Comparison of ENCODE assay signal across 9 mouse cellular contexts in genomic region chr9:103212654-103213420, GRCm38 (mm10). TPM values are rescaled to one million over a fixed set of nuclear protein-coding genes. Genes with fewer than 3 reads are reported as not detected.
A peak's percentile ranks its signal among the peaks of the same experiment; 100 is the strongest.
DNase-seq lines count a peak whose midpoint lies in the region; ATAC-seq and TF ChIP-seq lines count a peak whose summit lies in the region.
"Had no signal": no experiment of that assay in that cellular context is flagged by ENCODE, and none has a peak within 500 bp of the region (broad histone marks: within the 10 kb centered on the region; RNA-seq: fewer than 3 reads in every experiment).

No protein-coding gene starts in this region.

- ATAC-seq in kidney, embryonic 15.5 days (replicated peaks; ENCODE audit: low FRiP score) = no peak
- ATAC-seq in heart, postnatal 0 days (ENCODE audit: insufficient read depth, low read depth) = no peak
- no peak; the same call in 1 of the 2 replicates for ATAC-seq in lung, postnatal 0 days
- ATAC-seq: forebrain, embryonic 13.5 days had no signal

- intact Hi-C loops in left cerebral cortex, postnatal 36 days (cut with DNase I) = no loop called here

- no peaks in the 10 kb centered on the region for H3K36me3 ChIP-seq in kidney, embryonic 15.5 days
- H3K36me3 ChIP-seq in heart, postnatal 0 days (replicated peaks; ENCODE audit: control insufficient read depth, insufficient read depth, low read length) = no peaks in the 10 kb centered on the region
- H3K36me3 ChIP-seq in lung, postnatal 0 days (ENCODE audit: insufficient read depth, low read length) = no peaks in the 10 kb centered on the region

- TF ChIP-seq EP300 in heart, postnatal 0 days (IDR thresholded peaks at IDR 0.05; ENCODE audit: low read depth) = no peak
- TF ChIP-seq EP300 in lung, postnatal 0 days (IDR thresholded peaks at IDR 0.05) = no peak

- H3K9ac ChIP-seq in kidney, embryonic 15.5 days = no peak overlapping the region
- H3K9ac ChIP-seq in heart, postnatal 0 days (replicated peaks; ENCODE audit: low read depth, low read length) = no peak overlapping the region
- no peak overlapping the region for H3K9ac ChIP-seq in lung, postnatal 0 days (replicated peaks; ENCODE audit: low read depth)
- H3K9ac ChIP-seq: forebrain, embryonic 13.5 days had no signal

- no peak for DNase-seq in kidney, adult 11 months
- DNase-seq in brain, adult 2 months (ENCODE audit: low read depth, low spot score) = peak; percentile 56
- DNase-seq in heart, postnatal 0 days (ENCODE audit: low spot score) = peak; percentile 35
- peak; percentile 73 for DNase-seq in lung, postnatal 0 days (ENCODE audit: low spot score)
- no peak for DNase-seq in spleen, postnatal 14 days (ENCODE audit: low spot score in 2 of 2)
- DNase-seq in left cerebral cortex, postnatal 36 days (ENCODE audit: low spot score in 2 of 2) = no peak
- DNase-seq: cerebellum, adult 2 months had no signal

- peak overlapping the region; percentile 56 for H3K4me2 ChIP-seq in kidney, embryonic 15.5 days
- H3K4me2 ChIP-seq in heart, postnatal 0 days (ENCODE audit: low read depth, low read length) = peak overlapping the region; percentile 56
- peak overlapping the region; percentile 39 for H3K4me2 ChIP-seq in lung, postnatal 0 days (replicated peaks; ENCODE audit: low read depth, low read length)
- H3K4me2 ChIP-seq: forebrain, embryonic 13.5 days had no signal

- 0 out of 2 replicates have a peak, but pooled peaks cover 3% of the 10 kb centered on the region for H3K4me1 ChIP-seq in kidney, embryonic 15.5 days
- H3K4me1 ChIP-seq in heart, postnatal 0 days (ENCODE audit: control insufficient read depth, insufficient read depth) = 0 out of 2 replicates have a peak, but pooled peaks cover 6% of the 10 kb centered on the region
- no peaks in the 10 kb centered on the region for H3K4me1 ChIP-seq in lung, postnatal 0 days (ENCODE audit: insufficient read depth, low read depth, low read length)

- H3K27ac ChIP-seq in kidney, embryonic 15.5 days = no peak overlapping the region
- no peak overlapping the region for H3K27ac ChIP-seq in heart, postnatal 0 days (ENCODE audit: low read depth)
- no peak overlapping the region for H3K27ac ChIP-seq in lung, postnatal 0 days (ENCODE audit: low read length)
- H3K27ac ChIP-seq: forebrain, embryonic 13.5 days had no signal

- peak overlapping the region; percentile 36 for H3K4me3 ChIP-seq in kidney, embryonic 15.5 days (replicated peaks)
- H3K4me3 ChIP-seq in heart, postnatal 0 days (ENCODE audit: low read depth, low read length) = peak overlapping the region; percentile 42
- H3K4me3 ChIP-seq in lung, postnatal 0 days (ENCODE audit: low read depth, low read length) = peak overlapping the region; percentile 20
- H3K4me3 ChIP-seq: forebrain, embryonic 13.5 days had no signal

- H3K9me3 ChIP-seq in kidney, embryonic 15.5 days (replicated peaks) = no peaks in the 10 kb centered on the region
- no peaks in the 10 kb centered on the region for H3K9me3 ChIP-seq in heart, postnatal 0 days (replicated peaks; ENCODE audit: control insufficient read depth, low read length)
- no peaks in the 10 kb centered on the region for H3K9me3 ChIP-seq in lung, postnatal 0 days (ENCODE audit: low read length)
- H3K9me3 ChIP-seq: forebrain, embryonic 13.5 days had no signal

- H3K27me3 ChIP-seq in kidney, embryonic 15.5 days = 0 out of 2 replicates have a peak, but pooled peaks cover 4% of the 10 kb centered on the region
- H3K27me3 ChIP-seq in heart, postnatal 0 days (ENCODE audit: control insufficient read depth, insufficient read depth, low read length) = no peaks in the 10 kb centered on the region
- no peaks in the 10 kb centered on the region for H3K27me3 ChIP-seq in lung, postnatal 0 days (replicated peaks; ENCODE audit: insufficient read depth, low read length)
- H3K27me3 ChIP-seq: forebrain, embryonic 13.5 days had no signal

- 60% methylated on average over 28 of the region's 28 CpGs for WGBS in kidney, embryonic 15.5 days
- WGBS in heart, postnatal 0 days = 57% methylated on average over 28 of the region's 28 CpGs
- WGBS in lung, postnatal 0 days = 47% methylated on average over 28 of the region's 28 CpGs

- TF ChIP-seq CTCF in heart, postnatal 0 days (IDR thresholded peaks at IDR 0.05; ENCODE audit: low read depth) = no peak
- no peak for TF ChIP-seq CTCF in lung, postnatal 0 days (IDR thresholded peaks at IDR 0.05)

RNA-seq across cellular contexts. Expression of gene Srprb, which starts 10.9 kb away (rescaled TPM):
- polyA plus RNA-seq in kidney, embryonic 15.5 days (2015; fragmentation: Nextera tagmentation; extraction: Ambion mirVana) = 58.7 and 62.9 TPM in 2 replicates
- 33.5 and 35.6 TPM in 2 replicates for total RNA-seq in heart, postnatal 0 days (2014; rRNA removed; ENCODE audit: low replicate concordance)
- polyA plus RNA-seq in heart, postnatal 0 days (2015; fragmentation: Nextera tagmentation; extraction: Ambion mirVana) = 29.4 and 30.2 TPM in 2 replicates
- polyA plus RNA-seq in lung, postnatal 0 days (2015; fragmentation: Nextera tagmentation; extraction: Ambion mirVana) = 39.4 and 40.5 TPM in 2 replicates
- 10 to 100 TPM; 18.5 to 19.3 TPM for total RNA-seq in left cerebral cortex, postnatal 36 days (2021)

RNA-seq across cellular contexts. Expression of gene Gm20425, which starts 17.3 kb away (rescaled TPM):
- 1.1 and 3.9 TPM in 2 replicates for polyA plus RNA-seq in kidney, embryonic 15.5 days (2015; fragmentation: Nextera tagmentation; extraction: Ambion mirVana)
- total RNA-seq in heart, postnatal 0 days (2014; rRNA removed; ENCODE audit: low replicate concordance) = 3.0 TPM in 1 of 2 replicates, not detected in the other
- 3.9 and 4.2 TPM in 2 replicates for polyA plus RNA-seq in heart, postnatal 0 days (2015; fragmentation: Nextera tagmentation; extraction: Ambion mirVana)
- 7.3 and 10.7 TPM in 2 replicates for polyA plus RNA-seq in lung, postnatal 0 days (2015; fragmentation: Nextera tagmentation; extraction: Ambion mirVana)
- total RNA-seq in left cerebral cortex, postnatal 36 days (2021) = 1 to 10 TPM; 9.2 to 9.7 TPM

RNA-seq across cellular contexts. Expression of gene Trf, which starts 17.4 kb away (rescaled TPM):
- polyA plus RNA-seq in kidney, embryonic 15.5 days (2015; fragmentation: Nextera tagmentation; extraction: Ambion mirVana) = 66.2 and 161 TPM in 2 replicates
- total RNA-seq in heart, postnatal 0 days (2014; rRNA removed; ENCODE audit: low replicate concordance) = 38.5 and 110 TPM in 2 replicates
- polyA plus RNA-seq in heart, postnatal 0 days (2015; fragmentation: Nextera tagmentation; extraction: Ambion mirVana) = 27.9 and 39.0 TPM in 2 replicates
- 523 and 670 TPM in 2 replicates for polyA plus RNA-seq in lung, postnatal 0 days (2015; fragmentation: Nextera tagmentation; extraction: Ambion mirVana)
- total RNA-seq in left cerebral cortex, postnatal 36 days (2021) = 100 to 1,000 TPM; 136 to 214 TPM

Comparison
In these comparisons a context has a peak if more than half of its experiments do, and no peak if none do; other contexts are left out.
1. DNase-seq: peak in brain, adult 2 months (single experiment), heart, postnatal 0 days (single experiment) and lung, postnatal 0 days (single experiment); none in kidney, adult 11 months (single experiment), spleen, postnatal 14 days (0 of 2) and left cerebral cortex, postnatal 36 days (0 of 2).
2. Peak in every context shown above with its lines, with median percentiles within 50 percentile points of each other: H3K4me2 ChIP-seq and H3K4me3 ChIP-seq.